Mouse (Mus musculus): ENCODE measurements around the gene Ampd2. TPM values are rescaled to one million over a fixed set of nuclear protein-coding genes. Genes with fewer than 3 reads are reported as not detected.
A peak's percentile ranks its signal among the peaks of the same experiment; 100 is the strongest.

The Ampd2 gene
- polyA plus RNA-seq, 2 experiments = 34.3 to 49.6 TPM

GRCm38 (mm10) chr3:108129804-108130203 is 43.4 kb upstream of the Ampd2 start:
- H3K4me2 ChIP-seq (ENCODE audit: low read depth) = peak overlapping the region; percentile 59
- WGBS (ENCODE audit: insufficient replicate concordance) = 21% methylated on average over 4 of the region's 4 CpGs
- peak; percentile 88 for ATAC-seq (ENCODE audit: insufficient read depth)
- H3K4me3 ChIP-seq (ENCODE audit: insufficient read depth in 1 of 2, low read depth in 2 of 2, low read length in 2 of 2) = no peak overlapping the region
- peak overlapping the region; percentile 57 for H3K9ac ChIP-seq (replicated peaks)
- TF ChIP-seq EP300 (IDR thresholded peaks at IDR 0.05; ENCODE audit: low read depth) (peak; percentile 56), CTCF (IDR thresholded peaks at IDR 0.05; ENCODE audit: low read depth) (no peak)
- no peaks in the 10 kb centered on the region for H3K36me3 ChIP-seq (replicated peaks; ENCODE audit: control insufficient read depth, insufficient read depth, low read depth)
- peak overlapping the region; percentile 77 for H3K27ac ChIP-seq
- peak; percentile 31 to 41 (median 37) for DNase-seq (ENCODE audit: low read depth in 3 of 3, low spot score in 3 of 3)
- peaks cover 50 to 59% of the 10 kb centered on the region in 2 experiments for H3K4me1 ChIP-seq (replicated peaks; ENCODE audit: control insufficient read depth in 2 of 2, insufficient read depth in 2 of 2, low read length in 1 of 2)
- H3K9me3 ChIP-seq (ENCODE audit: control insufficient read depth, low read length) = no peaks in the 10 kb centered on the region
- H3K27me3 ChIP-seq (ENCODE audit: control insufficient read depth, insufficient read depth, low read length) = no peaks in the 10 kb centered on the region

GRCm38 (mm10) chr3:108129367-108129766 is 42.9 kb upstream of the Ampd2 start:
- Histone ChIP-seq H3K9ac (replicated peaks) (peak overlapping the region; percentile 57), H3K36me3 (replicated peaks; ENCODE audit: control insufficient read depth, insufficient read depth, low read depth) (no peaks in the 10 kb centered on the region), H3K27ac (peak overlapping the region; percentile 77), H3K4me2 (ENCODE audit: low read depth) (peak overlapping the region; percentile 59), H3K27me3 (ENCODE audit: control insufficient read depth, insufficient read depth, low read length) (no peaks in the 10 kb centered on the region), H3K4me1 (replicated peaks; ENCODE audit: control insufficient read depth in 2 of 2, insufficient read depth in 2 of 2, low read length in 1 of 2) (peaks cover 50 to 59% of the 10 kb centered on the region in 2 experiments), H3K9me3 (ENCODE audit: control insufficient read depth, low read length) (no peaks in the 10 kb centered on the region), H3K4me3 (ENCODE audit: insufficient read depth in 1 of 2, low read depth in 2 of 2, low read length in 2 of 2) (0 out of 4 replicates have a peak overlapping the region, but pooled peaks of 1 of the 2 experiments have one; percentile 4)
- DNase-seq (ENCODE audit: low read depth in 3 of 3, low spot score in 3 of 3) = no peak
- 42% methylated on average over 4 of the region's 4 CpGs for WGBS (ENCODE audit: insufficient replicate concordance)
- peak; percentile 85 for ATAC-seq (ENCODE audit: insufficient read depth)
- TF ChIP-seq CTCF (IDR thresholded peaks at IDR 0.05; ENCODE audit: low read depth) = no peak
- no peak for TF ChIP-seq EP300 (IDR thresholded peaks at IDR 0.05; ENCODE audit: low read depth)

GRCm38 (mm10) chr3:108128520-108128919 is 42.1 kb upstream of the Ampd2 start:
- no peaks in the 10 kb centered on the region for H3K27me3 ChIP-seq (ENCODE audit: control insufficient read depth, insufficient read depth, low read length)
- no peak overlapping the region for H3K4me3 ChIP-seq (ENCODE audit: insufficient read depth in 1 of 2, low read depth in 2 of 2, low read length in 2 of 2)
- ATAC-seq (ENCODE audit: insufficient read depth) = no peak
- peaks cover 55 to 59% of the 10 kb centered on the region in 2 experiments for H3K4me1 ChIP-seq (replicated peaks; ENCODE audit: control insufficient read depth in 2 of 2, insufficient read depth in 2 of 2, low read length in 1 of 2)
- no peaks in the 10 kb centered on the region for H3K9me3 ChIP-seq (ENCODE audit: control insufficient read depth, low read length)
- H3K27ac ChIP-seq = peak overlapping the region; percentile 77; the same call in 1 of the 2 replicates
- no peak for TF ChIP-seq CTCF (IDR thresholded peaks at IDR 0.05; ENCODE audit: low read depth)
- no peak for TF ChIP-seq EP300 (IDR thresholded peaks at IDR 0.05; ENCODE audit: low read depth)
- peak overlapping the region; percentile 59; the same call in 1 of the 2 replicates for H3K4me2 ChIP-seq (ENCODE audit: low read depth)
- peaks cover 1% of the 10 kb centered on the region; the same call in 1 of the 2 replicates for H3K36me3 ChIP-seq (replicated peaks; ENCODE audit: control insufficient read depth, insufficient read depth, low read depth)
- WGBS (ENCODE audit: insufficient replicate concordance) = 59% methylated on average over 5 of the region's 5 CpGs
- H3K9ac ChIP-seq (replicated peaks) = peak overlapping the region; percentile 57; the same call in 1 of the 2 replicates
- DNase-seq (ENCODE audit: low read depth in 3 of 3, low spot score in 3 of 3) = no peak

- Histone ChIP-seq H3K9me3 (ENCODE audit: control insufficient read depth, low read length) (no peaks in the 10 kb centered on the region), H3K27me3 (ENCODE audit: control insufficient read depth, insufficient read depth, low read length) (no peaks in the 10 kb centered on the region), H3K4me3 (ENCODE audit: insufficient read depth in 1 of 2, low read depth in 2 of 2, low read length in 2 of 2) (no peak overlapping the region), H3K36me3 (replicated peaks; ENCODE audit: control insufficient read depth, insufficient read depth, low read depth) (peaks cover 17% of the 10 kb centered on the region), H3K4me2 (ENCODE audit: low read depth) (no peak overlapping the region), H3K4me1 (replicated peaks; ENCODE audit: control insufficient read depth in 2 of 2, insufficient read depth in 2 of 2, low read length in 1 of 2) (peaks cover 44% of the 10 kb centered on the region in 2 experiments), H3K27ac (no peak overlapping the region), H3K9ac (replicated peaks) (no peak overlapping the region)
- ATAC-seq (ENCODE audit: insufficient read depth) (no peak), DNase-seq (ENCODE audit: low read depth in 3 of 3, low spot score in 3 of 3) (no peak)
- no peak for TF ChIP-seq CTCF (IDR thresholded peaks at IDR 0.05; ENCODE audit: low read depth)
- TF ChIP-seq EP300 (IDR thresholded peaks at IDR 0.05; ENCODE audit: low read depth) = no peak
- WGBS (ENCODE audit: insufficient replicate concordance) = 77% methylated on average over 3 of the region's 3 CpGs
These were observed 39.9 kb upstream of the Ampd2 start for GRCm38 (mm10) chr3:108126327-108126726.

- TF ChIP-seq EP300 (IDR thresholded peaks at IDR 0.05; ENCODE audit: low read depth) (no peak), CTCF (IDR thresholded peaks at IDR 0.05; ENCODE audit: low read depth) (no peak)
- WGBS (ENCODE audit: insufficient replicate concordance) = 35% methylated on average over 1 of the region's 1 CpGs
- peaks cover 26% of the 10 kb centered on the region for H3K36me3 ChIP-seq (replicated peaks; ENCODE audit: control insufficient read depth, insufficient read depth, low read depth)
- H3K9ac ChIP-seq (replicated peaks) = no peak overlapping the region
- H3K9me3 ChIP-seq (ENCODE audit: control insufficient read depth, low read length) = no peaks in the 10 kb centered on the region
- H3K27ac ChIP-seq = no peak overlapping the region
- DNase-seq (ENCODE audit: low read depth in 3 of 3, low spot score in 3 of 3) (no peak), ATAC-seq (ENCODE audit: insufficient read depth) (no peak)
- no peaks in the 10 kb centered on the region for H3K27me3 ChIP-seq (ENCODE audit: control insufficient read depth, insufficient read depth, low read length)
- H3K4me2 ChIP-seq (ENCODE audit: low read depth) = no peak overlapping the region
- H3K4me3 ChIP-seq (ENCODE audit: insufficient read depth in 1 of 2, low read depth in 2 of 2, low read length in 2 of 2) = no peak overlapping the region
- peaks cover 24 to 26% of the 10 kb centered on the region in 2 experiments for H3K4me1 ChIP-seq (replicated peaks; ENCODE audit: control insufficient read depth in 2 of 2, insufficient read depth in 2 of 2, low read length in 1 of 2)
These were observed 37.7 kb upstream of the Ampd2 start for GRCm38 (mm10) chr3:108124131-108124530.

All from liver, embryonic 14.5 days (tissue).